Mouse (Mus musculus) G1E (cell line): ENCODE data around the gene Bcl2l1.

Experiments used
- CTCF ChIP-seq: IDR thresholded peaks from 2 replicates; pipeline ENCODE4 v1.5.1; 2012; ENCODE audit warnings: low read depth, low read length, inconsistent platforms, mixed read lengths
- GATA1 ChIP-seq: IDR thresholded peaks from 2 replicates; pipeline ENCODE4 v1.6.1; 2012; ENCODE audit warnings: borderline replicate concordance, low read length, inconsistent platforms, mixed read lengths
- GATA2 ChIP-seq: IDR thresholded peaks from 2 replicates; pipeline ENCODE4 v1.6.1; 2012; ENCODE audit warnings: low read depth, low read length, inconsistent platforms, borderline replicate concordance
- POLR2AphosphoS5 ChIP-seq: IDR thresholded peaks from 2 replicates; pipeline ENCODE4 v1.6.1; 2012; ENCODE audit warnings: low read depth, low read length, inconsistent platforms; ENCODE audit not compliant: insufficient replicate concordance

DNA sequence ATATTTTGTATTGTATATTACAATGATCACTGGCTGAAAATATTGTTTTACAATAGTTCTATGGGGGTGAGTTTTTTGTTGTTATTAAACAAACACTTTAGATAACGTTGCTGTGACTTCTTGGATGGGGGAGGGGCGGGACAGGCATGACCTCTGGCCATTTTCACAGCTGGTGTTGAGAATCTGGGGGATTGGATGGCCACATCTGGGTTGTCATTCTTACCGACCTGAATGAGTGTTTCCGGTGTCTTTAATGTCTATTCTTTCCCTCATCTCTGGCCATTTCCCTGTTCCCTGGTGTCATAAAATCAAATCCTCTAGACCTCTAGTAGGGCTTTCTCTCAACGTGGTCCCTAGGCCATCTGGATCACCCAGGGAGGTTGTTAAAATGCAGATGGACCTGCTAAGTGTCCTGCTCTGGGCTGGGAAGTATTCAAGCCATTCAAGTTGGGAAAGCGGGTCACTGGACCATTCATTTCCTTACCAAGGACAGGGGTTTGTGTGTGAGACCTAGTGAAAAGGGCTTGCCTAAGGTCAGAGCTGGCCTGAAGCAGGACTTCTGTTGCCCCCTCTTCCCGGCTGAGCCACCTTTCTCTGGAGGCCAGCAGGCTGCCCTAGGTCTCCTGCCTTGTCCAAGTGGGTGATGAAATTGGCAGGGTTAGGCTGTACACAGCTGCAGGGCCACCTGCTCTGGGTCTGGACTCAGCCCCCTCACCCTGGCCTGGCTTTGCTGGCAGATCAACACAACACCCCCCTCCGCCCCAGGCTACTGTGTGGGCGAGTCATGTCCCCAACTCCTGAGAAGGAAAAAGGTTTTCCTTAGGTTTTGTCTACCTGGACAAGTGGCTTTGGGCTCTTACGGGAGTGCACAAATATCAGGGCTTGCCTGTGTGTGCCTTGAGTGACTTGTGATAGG lies 94.0 kb downstream of the Bcl2l1 start:
- TF ChIP-seq CTCF, result no peak
- no peak for TF ChIP-seq GATA2
- no peak for TF ChIP-seq GATA1
- peak; percentile 84; the same call in 1 of the 2 replicates for TF ChIP-seq POLR2AphosphoS5
